Mouse (Mus musculus): Measurements from ENCODE around the gene Slc16a6. TPM values are rescaled to one million over a fixed set of nuclear protein-coding genes. Genes with fewer than 3 reads are reported as not detected.

The Slc16a6 gene
- polyA plus RNA-seq, 1 experiment: 1.6 TPM

DNA sequence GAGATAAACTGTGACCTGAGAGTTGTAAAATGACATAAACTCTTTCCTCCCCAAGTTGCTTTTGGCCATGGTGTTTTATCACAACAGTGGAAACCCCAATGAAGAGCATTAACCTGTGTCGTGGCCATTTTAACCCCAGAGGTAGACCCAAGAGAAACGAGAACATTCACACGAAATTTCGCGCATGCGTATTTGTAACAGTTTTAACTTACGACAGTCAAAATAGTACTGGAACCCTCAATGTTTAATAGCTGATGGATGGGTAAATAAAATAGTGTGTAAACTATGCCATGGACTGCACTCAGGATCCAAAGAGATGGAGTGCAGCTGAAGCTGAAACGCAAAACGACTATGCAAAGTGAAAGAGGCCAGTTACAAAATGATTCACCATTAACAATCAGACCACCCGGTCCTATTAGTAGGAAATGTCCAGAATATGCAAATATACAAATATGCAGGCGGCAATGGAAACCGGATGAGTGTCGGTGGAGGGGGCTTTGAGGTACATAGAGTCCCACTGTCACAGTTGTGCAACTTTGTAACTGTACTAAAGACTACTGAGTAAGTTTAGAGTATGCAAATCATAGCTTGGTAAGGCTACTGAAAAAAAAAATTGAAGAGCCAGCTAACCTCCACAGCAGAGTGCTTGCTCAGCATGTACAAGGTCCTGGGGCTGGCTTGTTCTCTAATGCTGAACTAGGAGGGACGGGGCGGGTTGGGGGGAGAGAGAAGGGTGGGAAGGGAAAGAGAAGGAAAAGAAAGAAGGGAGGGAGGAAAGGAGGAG, 63.0 kb downstream of the Slc16a6 start:
- DNase-seq: no peak
- TF ChIP-seq POLR2A (IDR thresholded peaks at IDR 0.05; ENCODE audit: borderline replicate concordance, extremely low read depth, low read depth, low read length): no peak
- TF ChIP-seq CTCF (IDR thresholded peaks at IDR 0.05; ENCODE audit: insufficient read depth, low read length): no peak
- Histone ChIP-seq H3K4me3 (replicated peaks; ENCODE audit: extremely low read depth, low read depth, low read length) (no peak overlapping the region), H3K4me1 (ENCODE audit: control insufficient read depth, insufficient read depth, low read length) (no peaks in the 10 kb centered on the region)
- 86% methylated on average over 15 of the region's 15 CpGs for WGBS

DNA sequence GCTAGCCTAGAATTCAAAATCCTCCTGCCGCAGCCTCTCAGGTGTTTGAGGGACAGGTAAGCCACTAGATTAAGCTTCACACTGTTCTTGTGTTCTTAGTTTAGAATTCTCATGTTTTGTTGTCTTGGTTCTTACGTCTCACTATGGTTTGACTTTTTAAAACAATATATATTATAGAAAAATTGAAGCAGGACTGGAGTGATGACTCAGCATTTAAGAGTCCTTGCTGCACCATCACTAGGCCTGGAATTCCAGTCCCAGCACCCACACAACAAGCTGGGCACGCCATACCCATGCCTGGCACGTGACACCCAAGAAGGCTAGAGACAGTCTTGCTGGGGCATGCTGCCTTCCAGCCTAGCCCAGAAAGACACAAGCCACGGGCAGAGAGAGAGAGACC, 67.0 kb downstream of the Slc16a6 start:
- 88% methylated on average over 5 of the region's 5 CpGs for WGBS

More for the DNA sequence above, 67.0 kb downstream of the Slc16a6 start:
- no peaks in the 10 kb centered on the region for H3K4me1 ChIP-seq (ENCODE audit: control insufficient read depth, insufficient read depth, low read length)
- TF ChIP-seq POLR2A (IDR thresholded peaks at IDR 0.05; ENCODE audit: borderline replicate concordance, extremely low read depth, low read depth, low read length): no peak
- no peak for TF ChIP-seq CTCF (IDR thresholded peaks at IDR 0.05; ENCODE audit: insufficient read depth, low read length)
- H3K4me3 ChIP-seq (replicated peaks; ENCODE audit: extremely low read depth, low read depth, low read length): no peak overlapping the region
- no peak for DNase-seq

Other genes starting within 250 kb of the Slc16a6 start
- gene Rgs9, start 175.5 kb downstream of the Slc16a6 start, polyA plus RNA-seq (2012; rRNA removed): 10.7 and 11.5 TPM in 2 replicates
- 39.3 and 42.6 TPM in 2 replicates for gene Gna13, start 110.8 kb downstream of the Slc16a6 start, polyA plus RNA-seq (2012; rRNA removed)
- gene 9930022D16Rik, start 59.7 kb downstream of the Slc16a6 start, polyA plus RNA-seq (2012; rRNA removed): not detected in 2 replicates
- gene Amz2, start 47.7 kb downstream of the Slc16a6 start, polyA plus RNA-seq (2012; rRNA removed): 22.2 and 40.9 TPM in 2 replicates
- gene Arsg, start 224 bp downstream of the Slc16a6 start, polyA plus RNA-seq (2012; rRNA removed): 3.8 and 4.4 TPM in 2 replicates
- 16.3 and 20.3 TPM in 2 replicates for gene Wipi1, start 138.4 kb upstream of the Slc16a6 start, polyA plus RNA-seq (2012; rRNA removed)
- 110 and 128 TPM in 2 replicates for gene Prkar1a, start 175.8 kb upstream of the Slc16a6 start, polyA plus RNA-seq (2012; rRNA removed)
- 16.6 and 17.6 TPM in 2 replicates for gene Fam20a, start 248.7 kb upstream of the Slc16a6 start, polyA plus RNA-seq (2012; rRNA removed)